12 mouse cellular contexts compared by ENCODE assay signal in the genomic region with DNA sequence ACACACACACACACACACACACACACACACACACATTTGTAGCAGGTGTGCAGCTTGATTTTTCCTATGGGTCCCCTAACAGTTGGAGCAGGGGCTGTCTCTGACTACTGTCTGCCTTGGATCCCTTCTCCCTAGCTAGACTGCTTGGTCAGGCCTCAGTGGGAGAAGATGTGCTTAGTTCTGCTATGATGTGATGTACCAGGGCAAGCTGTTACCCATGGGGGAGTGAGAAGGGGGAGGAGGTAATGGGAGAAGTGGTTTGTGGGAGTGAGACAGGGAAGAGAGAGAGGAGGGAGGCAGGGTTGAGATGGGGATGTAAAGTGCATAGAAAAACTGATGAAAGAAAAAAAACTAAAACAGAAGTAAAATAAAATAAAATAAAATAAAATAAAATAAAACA.
"Had no signal": no experiment of that assay in that cellular context is flagged by ENCODE, and none has a peak within 500 bp of the region (broad histone marks: within the 10 kb centered on the region; RNA-seq: fewer than 3 reads in every experiment).

No protein-coding gene starts in this region.

- DNase-seq: gastrocnemius, adult 2 months; gastrocnemius, postnatal 10 days; gastrocnemius, postnatal 25 days; heart, adult 18-20 months; heart, postnatal 10 days; heart, postnatal 4 days; kidney, adult 18-20 months; kidney, adult 8-10 months; kidney, postnatal 14 days; kidney, postnatal 4 days; liver; liver, embryonic 13.5 days had no signal
